Mouse (Mus musculus) megakaryocyte-erythroid progenitor cell, adult 5-6 weeks (primary cell): Measurements from ENCODE around the gene Syt17. TPM values are rescaled to one million over a fixed set of nuclear protein-coding genes. Genes with fewer than 3 reads are reported as not detected.
A peak's percentile ranks its signal among the peaks of the same experiment; 100 is the strongest.

Experiments
- ATAC-seq: replicated peaks from 2 replicates; pipeline ENCODE4 v1.8.0; 2016; ENCODE audit warnings: mild to moderate bottlenecking, inconsistent platforms; ENCODE audit not compliant: severe bottlenecking, poor library complexity, low FRiP score, low TSS enrichment
- total RNA-seq, 2 experiments: library from RNA; stranded (forward) in 1 of 2; stranded (reverse) in 1 of 2; fragments of 200-1000, 215-1000 nt in 1 of 2; fragments of >200 nt in 1 of 2; fragmentation: Nextera tagmentation in 1 of 2; gene quantifications; 2 replicates each; pipeline ENCODE4 v1.2.3; 2014 to 2017

Gene Syt17
- not detected in 2 replicates for total RNA-seq (2014; fragmentation: Nextera tagmentation)
- not detected in 2 replicates for total RNA-seq (2017)

DNA sequence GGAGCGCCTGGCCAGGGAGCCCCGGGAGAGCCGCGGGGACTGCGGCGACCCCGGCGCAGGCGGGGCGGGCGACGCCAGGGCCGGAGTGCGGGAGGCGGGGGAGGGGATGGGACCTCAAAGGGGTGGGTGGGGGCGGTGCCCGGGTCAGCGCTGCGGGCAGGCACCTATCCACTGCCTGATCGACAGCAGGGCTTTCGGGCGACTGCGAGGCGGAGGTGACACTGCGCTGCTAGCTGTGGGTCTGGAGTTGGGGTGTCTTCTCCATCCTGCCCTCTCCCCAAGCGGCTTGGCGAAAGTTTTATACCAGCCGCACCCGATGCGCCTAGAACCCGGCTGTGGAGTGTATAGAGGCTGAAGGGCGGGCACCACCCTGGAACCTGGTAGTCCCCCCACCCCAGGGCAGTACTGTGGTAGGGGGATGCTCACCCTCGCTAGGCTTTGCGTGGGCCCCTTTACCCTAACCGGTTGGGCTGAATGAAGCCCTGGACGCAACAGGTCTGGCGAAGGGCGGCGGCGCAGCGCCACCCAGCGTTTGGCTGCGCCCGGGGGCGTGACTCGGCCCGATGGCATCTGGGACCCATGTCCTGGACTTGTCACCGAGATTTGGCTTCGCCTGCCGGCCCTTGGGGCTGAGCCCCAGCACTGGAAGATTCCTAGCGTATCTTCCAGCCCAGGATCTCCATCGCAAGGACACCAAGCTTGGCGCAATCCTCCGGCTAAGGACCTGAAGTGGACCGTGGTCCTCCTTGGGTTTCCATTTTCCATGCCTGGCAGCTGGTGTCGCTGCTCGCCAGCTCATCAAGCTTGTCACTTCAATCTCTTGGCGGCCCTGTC, at the start of gene Syt17:
Syt17 (minus strand) TSS at position 89 of the 834 bp plus-strand sequence.
- peak; percentile 44; the same call in 1 of the 2 replicates for ATAC-seq

DNA sequence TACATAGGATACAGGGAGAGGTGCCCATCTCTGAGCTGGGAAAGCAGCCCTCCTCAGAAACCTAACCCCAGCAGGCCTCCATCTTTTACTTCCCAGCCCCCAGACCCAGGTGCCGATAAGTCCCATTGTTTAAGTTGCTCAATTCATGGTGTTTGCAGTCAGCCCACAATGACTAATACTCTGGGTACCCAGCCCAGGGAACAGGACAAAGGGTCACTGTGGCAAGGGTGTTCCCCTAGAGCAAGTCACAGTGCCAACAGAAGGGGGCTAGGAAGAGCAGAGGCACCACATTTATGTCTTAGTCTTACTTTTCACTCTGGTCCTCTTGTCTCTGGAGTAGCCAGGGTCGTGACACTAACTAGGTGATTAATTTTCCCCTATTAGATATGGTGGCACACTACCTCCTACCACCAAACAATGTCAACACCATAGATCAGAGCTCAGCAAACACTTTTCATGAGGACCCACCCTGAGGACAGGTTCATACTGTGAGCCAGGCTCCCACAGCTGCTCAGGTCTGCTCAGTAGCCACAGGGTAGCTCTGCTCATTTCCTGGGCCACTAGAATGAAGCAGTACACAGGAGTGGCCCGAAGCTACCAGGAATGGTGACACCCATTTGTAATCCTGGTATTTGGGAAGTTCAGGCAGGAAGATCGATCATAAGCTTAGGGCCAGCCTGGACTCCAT, 47.0 kb upstream of the Syt17 start:
- ATAC-seq = no peak

DNA sequence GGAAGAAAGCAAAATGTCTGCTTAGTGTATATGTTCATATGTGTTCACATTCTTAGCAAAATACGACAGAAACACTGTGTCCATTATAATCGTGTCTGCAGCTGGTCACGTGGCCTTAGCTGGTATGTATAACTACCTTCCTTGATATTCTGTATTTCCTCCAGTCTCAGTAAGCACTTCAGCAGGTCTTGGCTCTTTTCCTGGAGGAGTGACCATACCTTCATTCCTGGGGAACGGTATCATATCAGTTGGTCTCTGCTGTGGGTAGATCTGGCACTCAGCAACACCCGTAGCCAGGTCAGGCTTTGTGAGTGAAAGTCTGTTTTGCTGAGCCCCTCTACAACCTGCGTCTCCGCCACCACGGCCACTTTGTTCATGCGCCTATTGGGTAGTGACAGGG, 45.9 kb upstream of the Syt17 start:
- ATAC-seq = no peak

DNA sequence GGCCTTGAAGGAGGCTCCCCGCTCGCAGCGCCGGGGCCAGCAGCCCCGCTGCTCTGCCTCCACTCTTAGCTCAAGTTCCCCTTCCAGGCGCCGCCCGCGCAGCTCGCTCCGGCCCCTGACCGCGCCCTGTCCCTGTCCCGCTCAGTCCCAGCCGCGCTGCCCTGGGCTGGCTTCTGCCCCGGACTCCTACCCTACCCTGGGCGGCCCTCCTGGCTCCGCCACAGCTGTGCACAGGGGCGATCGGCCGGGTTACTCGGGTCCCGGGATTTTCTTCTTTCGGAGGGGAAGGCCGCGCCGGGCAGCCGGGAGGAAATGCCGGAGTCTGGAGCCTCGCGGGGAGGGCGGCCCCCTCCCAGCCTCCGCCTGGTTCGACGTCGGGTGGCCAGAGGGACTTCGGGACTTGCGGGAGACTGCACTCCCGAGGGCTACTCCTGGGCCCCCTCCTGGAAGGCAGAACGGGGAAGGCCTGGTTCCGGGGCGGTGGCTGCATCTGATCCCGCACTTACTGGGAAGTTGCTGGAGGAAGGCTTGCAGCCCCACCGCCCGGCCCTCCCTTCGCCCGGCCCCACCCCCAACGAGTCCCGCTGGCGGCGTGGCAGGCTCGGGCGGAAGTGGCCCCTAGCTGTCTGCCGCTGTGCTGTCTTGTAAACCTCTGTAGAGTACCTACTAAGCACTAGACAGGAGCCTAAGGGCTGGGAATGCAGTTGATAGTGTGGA, 43.6 kb upstream of the Syt17 start, which contains the start of gene Itpripl2:
Itpripl2 (minus strand) TSS at position 545 of the 717 bp plus-strand sequence.
- peak; percentile 54 for ATAC-seq

DNA sequence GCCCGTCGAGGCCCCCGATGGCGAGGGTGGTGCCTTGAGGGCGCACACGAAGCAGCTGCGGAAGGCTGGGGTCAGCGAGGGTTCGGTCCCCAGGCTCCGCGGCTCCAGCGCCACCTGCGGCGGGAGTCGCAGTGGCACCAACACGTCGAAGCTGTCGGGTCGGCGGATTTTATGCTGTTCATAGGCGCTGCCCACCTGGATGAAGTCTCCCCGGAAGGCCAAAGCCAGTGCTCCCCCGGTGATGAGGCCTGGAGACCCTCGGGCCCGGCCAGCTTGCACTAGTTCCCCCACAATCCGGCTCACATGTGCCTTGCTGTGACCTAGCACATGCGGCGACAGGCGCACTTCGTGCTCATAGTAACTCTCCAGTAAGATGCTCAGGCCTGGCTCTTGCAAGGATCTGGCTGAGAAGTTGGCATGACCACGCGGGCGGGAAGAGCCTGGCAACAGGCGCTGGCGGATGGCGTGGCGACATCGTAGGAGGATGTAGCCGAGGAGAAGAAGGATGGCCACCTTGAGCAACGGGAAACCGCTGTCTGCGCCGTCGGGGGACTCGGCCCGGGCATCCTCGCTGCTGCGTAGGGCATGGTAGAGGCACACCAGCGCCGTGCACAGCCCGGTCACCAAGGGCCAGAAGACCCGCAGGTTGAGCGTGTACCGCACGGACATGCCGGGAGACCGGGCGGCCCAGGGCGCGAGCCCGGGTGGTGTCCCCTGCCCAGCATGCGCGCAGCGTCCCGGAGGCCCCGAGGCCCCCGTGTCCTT, 42.8 kb upstream of the Syt17 start:
- peak; percentile 16; the same call in 1 of the 2 replicates for ATAC-seq

DNA sequence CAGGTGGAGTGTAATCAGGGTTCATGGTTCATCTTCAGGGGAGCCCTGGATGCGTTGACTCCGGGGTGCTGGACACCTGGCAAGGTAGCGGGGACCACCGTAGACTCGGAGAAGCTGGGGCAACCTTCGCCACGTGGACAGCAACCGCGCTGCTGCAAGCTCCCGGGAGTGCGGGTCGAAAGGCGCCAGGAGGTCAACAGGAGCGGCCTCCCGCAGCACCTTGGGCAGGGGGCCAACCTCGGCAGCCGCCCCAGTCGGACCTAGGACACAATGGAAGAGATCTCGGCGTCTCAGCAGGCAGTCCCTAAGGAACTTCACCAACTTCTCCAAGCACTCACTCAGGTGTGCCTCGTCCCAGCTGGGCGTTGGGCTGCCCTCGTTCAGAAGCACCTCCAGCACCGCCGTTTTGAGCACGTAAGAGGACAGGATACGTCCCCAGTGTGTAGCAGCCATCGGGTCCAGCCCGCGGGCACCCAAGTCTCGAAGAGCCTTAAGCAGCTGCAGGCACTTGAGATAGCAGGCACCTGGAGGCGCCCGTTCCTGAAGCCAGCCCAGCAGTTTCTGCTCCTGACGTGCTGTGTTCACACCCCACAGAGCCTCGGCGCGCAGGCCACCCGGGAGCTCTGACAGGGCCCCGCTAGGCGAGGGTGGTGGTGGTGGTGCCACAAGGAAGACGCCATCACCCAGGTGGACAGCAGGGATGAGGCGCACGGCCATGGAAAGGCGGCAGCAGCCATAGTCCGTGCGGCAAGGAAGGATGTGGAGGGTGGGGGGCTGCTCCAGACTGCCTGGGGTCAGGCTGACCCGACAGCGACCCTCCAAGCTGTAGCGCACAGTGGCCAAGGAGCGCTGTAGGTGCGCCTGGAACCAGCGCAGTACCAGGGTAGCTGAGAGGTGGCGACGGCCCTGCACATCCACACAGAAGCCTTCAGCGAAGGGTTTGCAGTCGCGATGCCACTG, 42.0 kb upstream of the Syt17 start:
- ATAC-seq = no peak

DNA sequence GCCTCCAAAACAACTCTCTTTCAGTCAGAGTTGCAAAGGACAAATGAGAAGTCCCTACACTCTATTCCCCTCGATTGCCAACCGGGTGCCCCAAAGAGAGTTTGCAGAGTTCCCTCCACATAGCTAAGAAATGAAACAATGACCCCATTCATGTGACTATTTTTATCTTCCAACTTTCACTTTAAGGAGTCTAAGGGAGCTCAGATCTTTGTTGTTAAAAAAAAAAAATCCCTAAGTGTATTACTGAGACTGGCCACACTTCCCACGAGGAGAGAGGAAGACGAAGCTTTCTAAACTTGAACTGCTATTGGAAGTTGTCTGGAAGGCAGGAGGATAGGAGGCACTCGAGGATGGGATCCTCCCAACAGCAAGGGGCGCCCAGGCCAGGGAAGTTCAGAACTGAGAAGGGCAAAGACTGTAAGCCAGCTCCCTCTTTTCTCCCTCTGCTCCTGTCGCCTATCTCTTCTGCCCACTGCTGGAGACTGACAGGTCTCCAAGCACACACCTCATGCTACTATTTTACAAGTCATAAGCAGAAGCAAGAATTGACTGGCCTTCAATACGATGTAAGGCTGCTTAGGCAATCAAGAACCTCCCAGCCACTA, 40.1 kb upstream of the Syt17 start:
- ATAC-seq = no peak

DNA sequence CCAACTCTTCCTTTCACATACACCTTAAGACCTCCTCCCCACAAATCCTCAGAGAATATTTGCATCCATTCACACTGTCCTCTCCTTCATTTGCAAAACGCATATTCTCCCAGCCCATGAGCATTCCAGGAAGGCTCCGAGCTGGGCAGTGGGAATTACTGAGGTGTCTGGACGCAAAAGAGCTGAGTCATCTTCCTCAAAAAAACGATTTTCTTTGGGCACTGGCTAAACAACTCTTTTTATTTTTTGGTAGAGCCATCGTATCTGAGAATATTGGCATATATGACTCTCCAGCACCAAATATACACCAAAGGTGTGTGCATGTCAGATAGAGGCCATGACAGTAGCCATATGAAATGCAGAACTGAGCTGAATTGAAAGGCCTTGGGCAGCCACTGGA, 38.9 kb upstream of the Syt17 start:
- no peak for ATAC-seq

DNA sequence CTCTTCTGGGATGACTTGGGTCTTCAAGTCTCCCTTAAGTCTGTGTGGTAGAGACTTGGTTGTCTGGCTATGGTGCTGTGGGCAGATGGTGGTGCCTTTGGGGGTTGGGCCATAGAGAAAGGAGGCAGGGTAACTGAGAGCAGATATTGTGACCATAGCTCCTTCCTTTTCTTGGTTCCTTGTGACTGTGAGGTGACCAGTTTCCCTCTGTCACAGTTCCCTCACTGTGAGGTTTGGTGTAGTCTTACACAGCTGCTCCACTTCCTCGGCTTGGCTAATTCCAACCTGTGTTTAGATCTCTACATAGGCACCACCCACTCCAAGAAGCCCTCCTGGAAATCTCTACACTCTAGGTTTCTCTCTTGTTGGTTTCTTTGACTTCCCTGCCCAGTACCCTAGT, 36.0 kb upstream of the Syt17 start:
- no peak for ATAC-seq

DNA sequence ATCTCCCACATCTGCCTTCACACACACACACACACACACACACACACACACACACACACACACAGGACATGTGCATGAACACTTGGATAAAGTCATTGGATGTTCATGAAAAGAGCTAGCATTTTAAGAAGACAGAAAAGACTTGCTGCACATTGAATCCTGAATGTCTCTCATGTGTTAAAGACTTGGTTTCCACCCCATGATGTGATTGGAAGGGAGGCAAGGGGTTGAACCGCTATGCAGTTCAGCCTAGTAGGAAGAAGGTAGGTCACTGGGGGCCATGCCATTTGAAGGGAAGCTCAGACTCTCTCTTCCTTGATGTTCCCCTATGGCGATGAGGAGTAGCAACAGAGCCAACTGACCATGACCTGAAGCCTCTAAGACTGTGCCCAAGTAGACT, 34.0 kb upstream of the Syt17 start:
- ATAC-seq = no peak

DNA sequence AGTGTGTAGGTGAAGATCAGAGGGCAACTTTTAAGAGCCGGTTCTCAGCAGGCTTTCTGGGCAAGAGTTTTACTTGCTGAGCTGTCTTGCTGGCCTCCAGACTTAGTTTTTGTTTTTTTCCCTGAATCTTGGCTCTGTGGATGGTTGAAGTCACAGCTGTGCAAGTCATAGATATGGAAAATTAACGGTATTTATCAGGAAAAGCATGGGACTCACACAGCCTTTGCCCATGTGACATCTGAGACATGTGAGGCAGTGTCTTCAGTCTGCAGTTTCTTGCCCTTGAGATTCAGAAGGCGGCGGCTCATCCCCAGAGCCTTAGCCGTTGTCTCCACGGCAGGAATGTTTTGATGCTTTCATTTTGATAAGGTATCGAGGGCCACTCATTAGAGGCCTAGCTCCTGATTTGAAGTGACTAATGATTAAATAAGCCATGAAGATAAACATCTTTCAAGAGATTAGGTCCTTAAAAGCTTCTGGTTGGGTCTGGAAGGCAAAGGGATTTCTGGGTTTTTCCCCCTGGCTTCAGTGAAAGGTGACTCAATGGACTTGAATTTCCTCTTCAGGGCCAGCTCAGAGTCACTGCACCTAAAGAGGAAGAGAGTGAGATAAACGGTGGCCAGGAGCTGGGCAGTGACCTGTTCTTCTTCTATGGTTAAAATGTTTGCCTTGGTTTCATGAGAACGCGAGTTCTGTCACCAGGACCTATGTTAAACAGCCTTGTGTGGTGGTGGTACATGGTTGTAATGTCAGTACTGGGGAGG, 33.2 kb upstream of the Syt17 start:
- ATAC-seq = no peak

DNA sequence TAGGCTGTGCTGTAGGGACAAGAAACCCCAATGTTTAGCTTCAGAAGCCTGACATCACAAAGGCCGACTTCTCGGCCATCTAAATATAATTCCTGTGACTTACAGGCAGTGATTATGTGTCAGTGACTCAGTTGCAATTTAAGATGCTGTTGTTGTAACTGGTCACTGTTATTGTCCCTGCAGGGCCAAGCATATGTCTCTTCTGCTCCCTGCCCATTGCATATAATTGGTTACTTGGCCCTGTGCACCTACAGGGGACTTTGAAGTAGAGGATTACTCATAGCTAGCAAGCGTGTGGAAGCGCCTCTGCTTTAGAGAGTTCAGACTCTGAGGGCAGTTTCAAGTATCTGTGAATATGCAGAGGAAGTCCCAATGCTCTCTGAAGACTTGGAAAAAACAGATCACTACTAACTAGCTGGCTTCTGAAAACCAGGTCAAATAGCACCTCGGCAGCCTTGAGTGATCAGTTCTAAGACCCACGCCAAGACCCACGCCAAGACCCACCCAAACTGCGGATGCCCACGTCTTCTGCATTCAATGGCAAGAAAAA, 32.2 kb upstream of the Syt17 start:
- no peak for ATAC-seq

DNA sequence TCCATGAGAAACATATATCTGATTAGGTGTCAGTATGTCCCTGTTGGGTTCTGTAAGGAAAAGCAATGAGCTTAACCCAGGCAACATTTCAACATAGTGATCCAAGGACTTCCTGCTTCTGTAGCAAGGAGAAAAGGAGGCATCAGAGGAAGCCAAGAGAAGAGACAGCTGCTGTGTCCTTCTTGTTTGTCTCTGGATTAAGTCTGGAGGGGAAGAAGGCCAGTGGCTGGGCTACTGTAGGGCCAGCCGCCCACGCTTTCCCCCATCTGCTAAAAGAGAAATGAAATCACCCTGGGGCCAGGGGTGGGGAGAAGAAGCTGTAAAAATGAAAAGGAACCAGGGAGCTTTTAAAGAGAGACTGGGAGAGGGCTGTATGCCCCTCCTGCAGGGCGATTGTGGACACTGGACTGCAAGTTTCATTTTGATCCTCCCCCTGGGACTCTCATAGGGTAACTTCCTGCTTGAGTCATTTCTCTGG, 30.9 kb upstream of the Syt17 start:
- no peak for ATAC-seq

DNA sequence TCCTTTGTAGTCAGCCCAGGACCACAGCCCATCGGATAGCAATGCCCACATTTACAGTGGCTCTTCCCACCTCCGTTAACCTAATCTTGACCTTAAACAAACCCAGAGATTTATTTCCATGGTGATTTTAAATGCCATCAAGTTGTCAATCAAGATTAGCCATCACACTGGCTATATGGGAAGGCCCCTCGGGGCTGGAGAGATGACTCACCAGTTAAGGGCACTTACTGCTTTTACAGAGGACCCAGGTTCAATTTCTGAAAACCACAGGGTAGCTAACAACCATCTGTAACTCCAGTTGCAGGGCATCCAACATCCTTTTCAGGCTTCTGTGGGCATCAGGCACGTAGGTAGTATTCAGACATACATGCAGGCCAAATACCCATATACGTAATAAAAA, 28.4 kb upstream of the Syt17 start:
- ATAC-seq = no peak

DNA sequence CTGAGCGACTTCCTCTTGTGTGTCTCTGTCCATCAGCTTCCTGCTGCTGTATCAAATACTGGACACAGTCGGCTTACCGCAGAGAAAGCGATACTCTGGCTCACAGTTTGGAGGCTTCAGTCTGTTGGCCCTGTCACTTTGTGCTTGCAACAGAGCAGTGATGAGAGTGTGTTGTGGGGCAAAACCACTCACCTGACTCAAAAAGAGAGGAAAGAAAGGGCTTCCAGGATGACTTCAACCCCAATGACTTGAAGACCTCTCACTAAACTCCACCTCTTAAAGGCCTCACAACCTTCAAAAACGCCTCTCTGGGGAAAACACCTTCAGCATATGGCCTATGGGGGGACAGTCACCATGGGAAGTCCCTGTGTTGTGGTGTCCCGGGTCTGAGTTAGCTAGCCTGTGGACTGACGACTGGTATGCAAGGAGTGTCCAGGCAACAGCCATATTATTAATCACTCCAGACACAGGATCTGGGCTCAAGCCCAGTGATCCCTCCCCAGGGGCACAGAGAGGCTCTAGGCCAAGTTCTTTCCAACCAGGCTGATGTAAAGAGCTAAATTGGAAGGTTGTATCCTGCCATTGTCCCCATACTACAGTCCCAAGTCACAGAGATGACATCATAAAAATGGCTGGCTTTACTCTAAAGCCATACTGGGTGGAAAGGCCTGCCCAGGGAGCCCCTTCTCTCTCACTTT, 27.1 kb upstream of the Syt17 start:
- no peak for ATAC-seq

DNA sequence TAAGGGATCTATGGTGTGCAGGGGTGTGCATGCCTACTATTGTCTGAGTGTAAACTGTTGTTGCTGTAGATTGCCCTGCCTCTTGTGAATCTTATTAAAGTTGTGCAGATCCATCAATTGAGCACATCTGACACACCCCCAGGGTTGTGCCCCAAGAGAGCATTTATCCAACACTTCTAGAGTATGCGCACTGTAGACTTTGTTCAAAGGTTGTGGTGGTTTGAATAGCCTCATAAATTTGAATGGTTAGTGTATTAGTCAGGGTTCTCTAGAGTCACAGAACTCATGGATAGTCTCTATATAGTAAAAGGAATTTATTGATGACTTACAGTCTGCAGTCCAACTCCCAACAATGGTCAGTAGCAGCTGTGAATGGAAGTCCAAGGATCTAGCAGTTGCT, 24.9 kb upstream of the Syt17 start:
- no peak for ATAC-seq
